Mouse (Mus musculus) cerebellum, adult 11-12 months (tissue): ENCODE results near the gene Gatb.

ENCODE experiments used
- DNase-seq: peaks from one replicate; pipeline ENCODE4 v3.0.0; 2022

Gene Gatb

GRCm38 (mm10) chr3:85599526-85599925 is 25.6 kb downstream of the Gatb start:
- no peak for DNase-seq

DNA sequence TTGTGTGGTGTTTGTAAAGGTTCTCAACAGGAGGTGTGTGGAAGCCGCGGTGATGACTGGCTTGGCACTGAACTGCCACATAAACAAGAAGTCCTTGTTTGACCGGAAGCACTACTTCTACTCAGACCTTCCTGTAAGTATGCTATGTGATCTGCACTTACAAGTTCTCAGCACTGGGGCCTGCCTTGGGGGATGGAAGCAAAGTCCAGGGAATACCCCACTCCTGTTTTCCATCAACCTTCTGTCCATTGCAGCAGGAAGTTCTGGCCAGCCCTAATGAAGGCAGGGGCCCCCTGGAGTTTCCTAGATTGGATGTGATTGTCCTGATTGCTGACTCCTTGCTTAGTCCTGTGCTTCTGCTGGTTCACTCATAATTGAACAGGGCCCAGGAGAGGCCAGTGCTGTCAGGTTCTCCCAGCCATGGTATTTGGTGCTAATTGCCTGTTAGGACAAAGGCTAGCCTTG is 28.0 kb downstream of the Gatb start:
- peak; percentile 68 for DNase-seq

- DNase-seq: no peak
Observed at GRCm38 (mm10) chr3:85603811-85604210, 29.9 kb downstream of the Gatb start.

GRCm38 (mm10) chr3:85606912-85607311 is 33.0 kb downstream of the Gatb start:
- DNase-seq: no peak

GRCm38 (mm10) chr3:85607753-85608152 is 33.8 kb downstream of the Gatb start:
- no peak for DNase-seq

DNA sequence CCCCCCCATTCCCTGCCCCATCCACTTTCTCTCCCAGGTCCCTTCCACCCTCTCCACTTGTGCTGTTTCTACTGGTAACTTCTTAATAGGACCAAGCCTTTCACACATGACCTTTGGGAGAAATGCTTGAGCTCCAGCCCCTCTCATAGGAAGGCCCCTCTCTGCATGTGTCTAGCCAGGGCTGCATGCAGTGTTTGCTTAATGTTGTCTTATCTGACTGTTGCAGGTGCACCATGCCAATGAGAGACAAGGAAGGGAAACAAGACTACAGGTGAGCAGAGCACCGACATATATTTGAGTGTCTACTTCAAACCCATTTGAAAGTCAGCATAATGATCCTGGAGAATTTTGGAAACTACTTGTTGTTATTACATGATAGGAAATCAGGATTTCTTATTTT is 42.5 kb downstream of the Gatb start:
- DNase-seq: no peak

DNA sequence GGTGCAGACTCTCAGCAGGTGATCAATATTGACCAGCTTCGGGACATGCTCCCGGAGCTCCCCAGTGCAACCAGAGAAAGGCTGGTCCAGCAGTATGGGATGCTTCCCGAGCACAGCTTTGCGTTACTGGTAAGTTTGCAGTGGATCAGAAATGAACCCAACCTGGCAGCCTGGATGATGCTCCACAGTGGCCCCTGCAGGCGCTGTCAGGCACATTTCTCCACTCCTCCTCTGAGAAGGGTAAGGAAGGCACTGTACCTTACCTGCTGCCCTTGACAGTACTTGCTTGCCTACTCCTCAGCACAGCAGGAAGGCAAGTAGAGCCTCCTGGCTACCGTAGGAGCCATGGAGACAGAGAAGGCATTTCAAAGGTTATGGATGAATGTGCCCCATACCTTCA is 45.0 kb downstream of the Gatb start:
- DNase-seq: peak; percentile 43

DNA sequence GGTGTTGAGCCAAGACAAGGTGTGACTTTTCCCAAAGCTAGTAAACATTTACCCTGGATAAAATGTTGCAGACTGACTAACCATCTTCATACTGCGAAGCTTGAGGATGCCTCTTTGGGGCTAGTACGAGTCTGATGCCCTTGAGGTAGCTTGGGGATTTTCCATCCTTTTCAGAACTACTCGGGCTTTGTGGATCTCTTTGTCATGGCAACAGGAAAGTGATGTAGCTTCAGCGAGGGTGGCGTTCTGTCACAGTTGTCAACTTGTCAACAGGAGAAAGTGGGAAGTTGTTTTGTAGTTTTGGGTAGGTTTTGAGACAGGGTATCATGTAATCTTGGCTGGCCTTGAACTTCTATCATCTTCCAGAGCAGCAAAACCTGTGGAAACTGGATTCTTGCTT is 45.4 kb downstream of the Gatb start:
- no peak for DNase-seq

DNA sequence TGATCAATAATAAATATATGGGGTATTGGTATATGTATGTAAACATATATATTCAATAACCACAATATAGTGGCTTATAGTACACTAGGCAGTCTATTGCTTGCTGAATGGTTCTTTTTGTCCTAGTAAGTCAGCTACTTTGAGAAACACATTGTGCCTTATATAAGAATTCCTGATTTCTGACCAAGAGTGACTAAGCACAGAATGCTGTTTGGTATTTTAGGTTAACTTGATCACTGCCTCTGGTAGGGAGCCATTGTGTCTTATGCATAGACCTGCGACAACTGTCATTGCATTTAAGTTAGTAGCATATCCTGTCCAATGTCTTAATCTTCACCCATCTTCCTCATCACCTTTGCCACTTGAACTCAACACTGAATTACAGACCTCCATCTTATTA is 45.8 kb downstream of the Gatb start:
- DNase-seq: no peak

DNA sequence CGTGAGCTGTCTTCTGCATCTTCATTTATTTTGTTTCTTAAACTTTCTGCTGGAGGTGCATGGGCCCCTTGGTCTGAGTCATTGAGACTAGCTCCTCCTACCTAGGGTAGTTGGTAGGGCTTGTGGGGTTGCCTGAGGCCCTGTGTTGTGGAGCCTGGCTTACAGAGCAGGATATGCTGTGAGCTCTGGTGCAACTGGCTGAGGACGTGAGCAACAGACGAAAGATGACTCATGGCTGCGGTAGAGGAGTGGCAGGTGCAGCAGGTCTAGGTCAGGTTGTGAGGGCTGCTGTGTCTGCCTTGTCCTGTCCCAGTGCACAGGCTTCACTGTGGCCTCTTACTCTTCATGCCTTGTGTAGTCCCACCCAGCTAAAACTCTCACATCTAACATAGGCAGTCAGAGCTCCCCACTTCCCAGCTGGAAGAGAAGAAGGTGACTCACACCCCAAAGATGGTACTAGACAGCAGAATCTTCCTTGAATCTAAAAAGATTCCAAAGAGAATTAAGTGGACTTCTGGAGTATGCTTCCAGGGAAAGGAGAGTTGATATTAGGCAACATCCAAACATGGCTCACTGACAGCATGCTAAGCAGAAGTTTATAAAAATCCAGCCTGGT is 56.1 kb downstream of the Gatb start:
- no peak for DNase-seq

DNA sequence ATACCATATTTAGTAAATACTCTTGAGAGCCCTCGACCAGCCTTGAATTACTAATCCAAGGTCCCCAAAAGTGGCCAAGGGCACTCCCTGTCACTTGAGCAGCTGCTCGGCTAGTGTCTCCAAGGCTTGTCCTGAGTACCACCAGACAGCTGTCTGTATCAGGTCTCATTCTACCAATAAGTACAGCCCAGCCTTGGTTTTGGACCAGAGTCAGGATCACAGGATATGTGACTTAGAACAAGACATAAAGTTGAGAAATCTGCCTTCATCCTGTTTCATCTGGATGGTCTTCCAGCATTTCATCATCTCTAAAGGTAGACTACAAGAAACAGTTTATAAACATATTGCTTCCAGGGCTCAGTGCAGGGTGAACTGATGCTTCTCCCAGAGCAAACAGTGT is 59.8 kb downstream of the Gatb start:
- no peak for DNase-seq

DNA sequence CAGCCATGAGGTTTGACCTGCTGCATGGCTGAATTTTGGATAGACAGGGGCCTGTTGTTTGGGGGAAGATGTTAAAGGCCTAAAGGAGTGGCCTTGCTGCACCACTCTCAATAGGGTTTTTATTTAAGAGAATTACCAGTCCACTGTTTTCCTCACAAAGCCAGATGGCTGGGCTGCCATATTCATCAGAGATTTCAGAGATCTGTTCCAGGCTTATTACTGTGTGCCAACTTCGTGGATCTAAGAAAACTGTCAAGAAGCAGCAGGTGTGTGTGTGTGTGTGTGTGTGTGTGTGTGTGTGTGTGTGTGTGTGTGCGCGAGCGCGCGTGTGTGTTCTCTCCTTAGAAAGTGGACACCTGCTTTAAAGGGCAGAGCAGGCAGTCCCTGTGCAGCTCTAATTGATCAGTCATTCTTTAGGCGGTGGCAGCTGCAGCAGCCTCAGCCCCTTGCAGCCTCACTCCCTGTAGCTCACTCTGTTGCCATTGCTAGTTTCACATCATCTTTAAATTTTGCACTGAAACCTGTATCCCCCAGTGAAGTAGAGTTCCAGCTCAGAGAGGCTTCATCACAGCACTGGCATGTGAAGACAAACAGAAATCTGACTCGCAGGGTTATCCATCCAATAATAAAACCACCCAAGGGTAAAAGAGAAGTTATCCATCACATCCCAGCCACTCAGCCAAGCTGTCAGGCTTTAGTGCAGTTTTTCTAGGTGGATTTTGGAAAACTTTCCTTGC is 60.6 kb downstream of the Gatb start:
- no peak for DNase-seq

DNA sequence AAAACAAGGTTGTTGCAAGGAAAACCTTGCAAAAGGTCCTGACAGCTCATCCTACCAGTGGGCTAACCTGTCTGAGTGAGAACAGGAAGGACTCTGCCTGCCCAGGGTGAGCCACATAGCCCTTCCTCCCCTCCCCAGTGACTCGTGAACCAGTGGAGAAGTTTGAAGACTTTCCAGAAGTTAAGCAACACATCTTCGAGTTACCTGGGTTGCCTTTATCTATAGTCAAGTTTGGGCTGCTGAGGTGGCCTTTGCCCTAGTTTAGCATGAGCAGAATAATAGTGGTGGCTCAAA is 61.2 kb downstream of the Gatb start:
- no peak for DNase-seq

GRCm38 (mm10) chr3:85635591-85635990 is 61.7 kb downstream of the Gatb start:
- DNase-seq: no peak

DNA sequence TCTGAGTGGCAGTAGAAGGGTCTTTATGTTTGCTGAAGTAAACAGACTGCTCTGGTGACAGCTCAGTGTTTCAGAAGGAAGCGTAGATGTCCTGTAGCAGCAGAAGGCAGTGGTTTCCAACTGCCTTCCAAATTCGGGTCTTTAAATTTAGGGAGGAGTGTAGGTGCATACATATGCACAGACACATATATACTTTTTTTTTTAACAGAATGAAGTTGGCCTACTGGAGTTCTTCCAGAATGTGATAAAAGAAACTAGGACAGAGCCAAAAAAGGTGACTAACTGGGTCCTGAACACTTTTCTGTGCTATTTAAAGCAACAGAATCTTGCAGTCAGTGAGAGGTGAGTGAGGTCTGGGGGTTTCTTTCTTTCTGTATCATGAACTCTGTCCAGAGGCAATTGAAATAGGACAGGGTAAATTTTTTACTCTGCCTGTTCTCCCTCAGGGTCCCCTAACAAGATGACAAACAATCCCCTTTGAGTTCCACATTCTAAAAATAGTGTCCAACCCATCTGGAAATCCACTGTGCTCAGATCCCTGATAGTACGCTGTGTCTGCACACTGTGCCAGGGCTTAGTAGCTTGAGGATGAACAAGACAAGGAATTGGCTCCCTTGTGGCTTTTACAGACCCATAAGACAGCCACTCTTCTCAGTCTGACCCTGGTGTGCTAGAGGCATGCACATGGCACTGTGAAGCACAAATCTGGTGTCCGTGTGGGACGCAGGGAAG is 63.0 kb downstream of the Gatb start:
- no peak for DNase-seq

DNA sequence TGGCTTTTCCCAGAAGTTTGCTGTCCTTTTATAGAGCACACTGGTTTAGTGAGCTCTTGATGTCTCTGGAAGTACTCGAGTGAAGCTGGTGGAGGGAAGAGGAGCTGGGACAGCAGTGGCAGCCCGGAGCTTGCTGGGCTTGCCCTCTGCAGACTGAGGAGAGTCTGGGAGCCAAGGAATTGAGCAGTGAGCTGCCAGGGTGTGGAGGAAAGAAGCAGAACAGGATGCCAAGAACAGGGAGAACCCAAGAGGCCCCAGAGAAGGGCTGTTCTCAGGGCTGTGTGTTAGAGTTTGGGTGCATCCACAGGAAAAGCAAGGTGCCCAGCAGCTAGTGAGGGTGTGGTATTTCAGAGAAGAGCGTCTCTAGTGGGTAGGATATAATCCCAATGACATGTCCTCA is 67.8 kb downstream of the Gatb start:
- DNase-seq: no peak

DNA sequence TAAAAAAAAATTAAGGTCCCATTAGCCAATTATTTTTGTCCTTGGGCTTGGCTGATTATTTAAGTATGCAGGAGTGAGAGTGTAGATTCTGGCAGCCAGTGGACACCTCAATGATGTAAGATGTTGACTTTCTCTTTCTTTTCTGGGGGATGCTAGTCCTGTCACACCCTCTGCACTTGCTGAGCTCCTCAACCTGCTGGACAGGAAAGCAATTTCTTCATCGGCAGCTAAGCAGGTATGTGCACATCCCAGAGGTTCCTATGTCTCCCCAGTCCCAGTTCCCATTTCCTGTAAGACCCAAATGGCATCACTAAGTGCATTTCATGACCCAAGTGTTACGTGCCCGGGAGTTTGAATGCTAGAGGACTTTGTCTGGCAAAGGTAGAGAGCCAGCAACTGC is 70.9 kb downstream of the Gatb start:
- no peak for DNase-seq

DNA sequence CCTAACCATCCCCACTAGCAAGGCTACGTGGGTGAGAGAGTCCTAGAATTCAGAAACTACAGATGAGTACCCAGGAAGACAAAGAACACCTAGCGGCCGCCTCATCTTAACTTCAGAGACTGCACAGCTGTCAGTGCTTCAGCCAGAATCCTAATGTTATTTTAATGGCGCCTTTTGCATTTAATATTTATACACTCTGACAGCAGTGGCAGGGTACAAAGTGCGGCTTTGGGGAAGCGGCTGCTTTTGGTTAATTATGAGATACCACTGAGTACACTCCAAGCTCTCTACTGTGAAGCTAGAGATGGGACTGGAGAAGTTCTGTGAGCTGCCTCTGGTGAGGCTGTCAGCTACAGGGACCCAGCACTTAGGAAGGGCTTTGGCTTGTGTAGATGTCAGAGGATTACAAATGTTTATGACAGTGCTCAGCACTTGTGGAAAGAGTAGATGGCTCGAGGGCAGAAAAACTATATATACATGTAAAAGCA is 71.6 kb downstream of the Gatb start:
- DNase-seq: no peak

DNA sequence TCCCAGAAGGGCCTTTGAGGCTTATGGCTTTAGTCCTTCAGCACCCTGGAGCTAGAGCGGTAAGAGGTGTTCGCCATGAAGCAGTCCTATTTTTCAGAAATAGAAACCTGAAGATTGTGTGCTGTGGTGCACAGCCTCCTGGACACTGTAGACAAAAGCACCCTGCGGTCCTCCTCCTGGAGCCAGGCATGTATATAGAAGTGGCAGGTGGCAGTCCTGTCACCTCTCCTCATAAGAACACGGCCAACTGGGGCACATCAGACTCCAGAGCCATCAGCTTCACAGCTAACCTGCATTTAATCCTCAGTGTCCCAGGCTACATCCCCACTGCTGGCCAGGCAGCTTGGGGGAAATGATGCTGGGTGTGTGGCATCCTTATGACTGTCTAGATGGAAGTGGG is 75.3 kb downstream of the Gatb start:
- peak; percentile 84 for DNase-seq

GRCm38 (mm10) chr3:85652727-85653665 is 79.1 kb downstream of the Gatb start:
- no peak for DNase-seq

DNA sequence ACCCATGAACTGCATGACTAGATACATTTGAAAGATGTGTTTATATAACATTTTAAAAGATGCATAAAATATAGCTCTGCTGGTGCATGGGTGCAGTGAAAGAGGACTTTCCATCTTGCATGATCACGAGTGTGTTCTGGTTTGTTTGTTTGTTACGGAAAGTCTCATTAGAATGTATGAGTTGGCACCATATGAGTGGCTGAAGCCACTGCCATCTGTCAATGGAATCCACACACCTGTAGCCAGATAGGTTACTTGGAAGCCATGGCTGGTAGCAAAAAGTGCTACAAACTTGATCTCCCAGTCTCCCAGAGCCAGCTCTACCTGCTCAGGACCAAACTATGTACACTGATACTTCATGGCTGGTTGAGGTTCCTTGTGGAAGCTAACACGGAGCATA is 81.6 kb downstream of the Gatb start:
- DNase-seq: no peak

DNA sequence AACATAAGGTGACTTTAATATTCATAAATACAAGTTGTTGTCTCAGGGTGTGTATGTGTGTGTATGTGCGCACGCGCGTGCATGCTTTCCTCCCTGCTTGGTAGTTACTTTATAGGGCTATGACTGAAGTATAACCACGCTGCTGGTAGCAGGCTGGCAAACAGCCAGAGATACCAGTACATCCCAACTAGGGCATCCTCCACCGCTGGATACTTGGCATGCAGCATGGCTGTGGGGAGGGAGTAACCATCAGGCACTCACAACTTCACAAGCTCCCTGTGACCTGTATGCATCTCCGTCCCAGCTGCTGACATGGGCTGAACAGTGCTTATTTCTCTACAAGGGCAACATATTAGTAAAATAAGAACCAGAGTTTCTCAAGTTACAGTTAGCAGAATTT is 85.8 kb downstream of the Gatb start:
- peak; percentile 67 for DNase-seq
